Mouse (Mus musculus) erythroblast, embryonic 14.5 days (primary cell): Measurements from ENCODE around the gene Socs4. TPM values are rescaled to one million over a fixed set of nuclear protein-coding genes. Genes with fewer than 3 reads are reported as not detected.
A peak's percentile ranks its signal among the peaks of the same experiment; 100 is the strongest.
"Not testable (repeated sequence)": the region's sequence is repeated elsewhere in the genome, so short reads cannot be mapped to it uniquely, and the experiment has no call there.

Source experiments
- H3K27me3 ChIP-seq: 2 replicates; pipeline ENCODE4 v1.6.1; 2012; ENCODE audit warnings: inconsistent platforms; ENCODE audit not compliant: control insufficient read depth
- H3K36me3 ChIP-seq: 2 replicates; pipeline ENCODE4 v1.6.1; 2012; ENCODE audit warnings: mild to moderate bottlenecking, inconsistent platforms; ENCODE audit not compliant: control insufficient read depth
- H3K4me1 ChIP-seq: 2 replicates; pipeline ENCODE4 v1.6.1; 2012; ENCODE audit warnings: inconsistent platforms; ENCODE audit not compliant: control insufficient read depth
- H3K4me3 ChIP-seq: replicated peaks from 2 replicates; pipeline ENCODE3; 2012; ENCODE audit warnings: moderate library complexity, mild to moderate bottlenecking, inconsistent platforms
- H3K9me3 ChIP-seq: 2 replicates; pipeline ENCODE4 v1.6.1; 2012; ENCODE audit warnings: low read length, inconsistent platforms, mixed read lengths; ENCODE audit not compliant: control insufficient read depth
- GATA1 ChIP-seq: IDR thresholded peaks from 2 replicates; pipeline ENCODE4 v1.6.1; 2012; ENCODE audit warnings: low read length, inconsistent platforms, mixed read lengths
- TAL1 ChIP-seq: IDR thresholded peaks from 3 replicates; pipeline ENCODE4 v1.6.1; 2012; ENCODE audit warnings: low read length, inconsistent platforms, mixed read lengths
- polyA plus RNA-seq: library from polyadenylated mRNA; stranded (reverse); fragments of >175 nt; gene quantifications from 2 replicates; pipeline ENCODE4 v1.2.3, GENCODE M21; 2012

Gene Socs4
- polyA plus RNA-seq, 1 experiment: 0.18 TPM

- Histone ChIP-seq H3K9me3 (no peaks in the 10 kb centered on the region), H3K4me1 (peaks cover 55% of the 10 kb centered on the region), H3K27me3 (no peaks in the 10 kb centered on the region), H3K36me3 (peaks cover 39% of the 10 kb centered on the region), H3K4me3 (peak overlapping the region; percentile 98)
- no peak for TF ChIP-seq TAL1
- TF ChIP-seq GATA1: no peak
Observed at GRCm38 (mm10) chr14:47298819-47299261, 22.1 kb downstream of the Socs4 start.

GRCm38 (mm10) chr14:47302885-47303680, 26.4 kb downstream of the Socs4 start:
- no peaks in the 10 kb centered on the region for H3K27me3 ChIP-seq
- H3K4me1 ChIP-seq: peaks cover 34% of the 10 kb centered on the region
- no peaks in the 10 kb centered on the region for H3K9me3 ChIP-seq
- TF ChIP-seq TAL1 (no peak), GATA1 (no peak)
- H3K4me3 ChIP-seq: no peak overlapping the region
- peaks cover 58% of the 10 kb centered on the region for H3K36me3 ChIP-seq

- H3K9me3 ChIP-seq: no peaks in the 10 kb centered on the region
- peaks cover 23% of the 10 kb centered on the region for H3K4me1 ChIP-seq
- no peak overlapping the region for H3K4me3 ChIP-seq
- H3K36me3 ChIP-seq: peaks cover 68% of the 10 kb centered on the region
- no peak for TF ChIP-seq TAL1
- TF ChIP-seq GATA1: no peak
- no peaks in the 10 kb centered on the region for H3K27me3 ChIP-seq
Observed at GRCm38 (mm10) chr14:47304814-47305405, 28.2 kb downstream of the Socs4 start.

GRCm38 (mm10) chr14:47305933-47306332, 29.2 kb downstream of the Socs4 start:
- TF ChIP-seq GATA1: no peak
- TF ChIP-seq TAL1: no peak
- peaks cover 68% of the 10 kb centered on the region for H3K36me3 ChIP-seq

GRCm38 (mm10) chr14:47307669-47308068, 30.9 kb downstream of the Socs4 start:
- peaks cover 78% of the 10 kb centered on the region for H3K36me3 ChIP-seq
- H3K4me3 ChIP-seq: no peak overlapping the region
- H3K27me3 ChIP-seq: no peaks in the 10 kb centered on the region
- no peaks in the 10 kb centered on the region for H3K9me3 ChIP-seq
- TF ChIP-seq GATA1 (no peak), TAL1 (no peak)
- H3K4me1 ChIP-seq: peaks cover 12% of the 10 kb centered on the region

More at GRCm38 (mm10) chr14:47305933-47306332, 29.2 kb downstream of the Socs4 start:
- H3K4me1 ChIP-seq: peaks cover 14% of the 10 kb centered on the region
- no peak overlapping the region for H3K4me3 ChIP-seq
- H3K9me3 ChIP-seq: no peaks in the 10 kb centered on the region
- H3K27me3 ChIP-seq: no peaks in the 10 kb centered on the region

- H3K27me3 ChIP-seq: no peaks in the 10 kb centered on the region
- H3K4me3 ChIP-seq: no peak overlapping the region
- TF ChIP-seq TAL1 (no peak), GATA1 (no peak)
- peaks cover 82% of the 10 kb centered on the region for H3K36me3 ChIP-seq
- no peaks in the 10 kb centered on the region for H3K9me3 ChIP-seq
- H3K4me1 ChIP-seq: peaks cover 10% of the 10 kb centered on the region
Observed at GRCm38 (mm10) chr14:47309061-47309460, 32.3 kb downstream of the Socs4 start.

- TF ChIP-seq TAL1 (no peak), GATA1 (no peak)
- no peaks in the 10 kb centered on the region for H3K27me3 ChIP-seq
- no peaks in the 10 kb centered on the region for H3K9me3 ChIP-seq
- H3K36me3 ChIP-seq: peaks cover 82% of the 10 kb centered on the region
- H3K4me3 ChIP-seq: no peak overlapping the region
- peaks cover under 1% of the 10 kb centered on the region for H3K4me1 ChIP-seq
Observed at GRCm38 (mm10) chr14:47310342-47311181, 33.8 kb downstream of the Socs4 start.

GRCm38 (mm10) chr14:47319362-47319761, 42.6 kb downstream of the Socs4 start:
- peaks cover 74% of the 10 kb centered on the region for H3K36me3 ChIP-seq
- H3K4me1 ChIP-seq: peaks cover 42% of the 10 kb centered on the region
- no peak overlapping the region for H3K4me3 ChIP-seq
- TF ChIP-seq GATA1: no peak
- no peak for TF ChIP-seq TAL1
- no peaks in the 10 kb centered on the region for H3K27me3 ChIP-seq
- no peaks in the 10 kb centered on the region for H3K9me3 ChIP-seq

GRCm38 (mm10) chr14:47321581-47321980, 44.9 kb downstream of the Socs4 start:
- peaks cover 67% of the 10 kb centered on the region for H3K36me3 ChIP-seq
- peak; percentile 28; the same call in 2 of the 3 replicates for TF ChIP-seq TAL1
- H3K27me3 ChIP-seq, H3K4me3 ChIP-seq, H3K9me3 ChIP-seq: not testable (repeated sequence)
- peaks cover 58% of the 10 kb centered on the region for H3K4me1 ChIP-seq
